Mouse (Mus musculus): ENCODE measurements around the gene Pik3cg.

DNA sequence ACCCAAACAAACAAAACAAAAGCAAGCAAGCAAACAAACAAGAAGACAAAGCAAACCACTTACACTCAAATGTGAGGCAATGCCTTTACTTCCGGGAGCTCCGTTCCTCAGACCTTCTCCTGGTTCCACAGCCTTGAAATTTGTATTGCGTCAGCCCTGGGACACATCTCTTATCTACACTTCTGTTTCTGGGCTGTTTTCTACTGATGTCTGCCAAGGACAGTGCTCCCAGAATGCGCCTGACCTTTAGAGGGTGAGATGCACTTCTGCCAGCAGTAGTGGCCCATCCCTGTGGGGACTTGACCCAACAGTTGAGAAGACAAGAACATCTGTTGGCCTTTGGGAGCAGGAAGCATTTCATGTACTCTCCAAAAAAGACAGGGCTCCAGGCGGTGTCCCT is 84.9 kb downstream of the Pik3cg start:
- TF ChIP-seq CTCF (IDR thresholded peaks at IDR 0.05; ENCODE audit: borderline replicate concordance, control insufficient read depth, extremely low read depth, insufficient read depth, low read length, poor library complexity): no peak
- no peak for TF ChIP-seq POLR2A (IDR thresholded peaks at IDR 0.05; ENCODE audit: control insufficient read depth, extremely low read depth, insufficient read depth, low read length, poor library complexity)

Data from thymus, adult 2 months (tissue).